15 mouse cellular contexts compared by ENCODE assay signal in genomic region chr8:128681970-128682369, GRCm38 (mm10).
"Had no signal": no experiment of that assay in that cellular context is flagged by ENCODE, and none has a peak within 500 bp of the region (broad histone marks: within the 10 kb centered on the region; RNA-seq: fewer than 3 reads in every experiment).

No protein-coding gene starts in this region.

- H3K9ac ChIP-seq: limb, embryonic 15.5 days; liver, embryonic 12.5 days; liver, embryonic 14.5 days; lung, embryonic 14.5 days; midbrain, embryonic 13.5 days; midbrain, embryonic 15.5 days; neural tube, embryonic 12.5 days; stomach, embryonic 15.5 days had no signal

- H3K9me3 ChIP-seq: limb, embryonic 15.5 days; liver, embryonic 12.5 days; megakaryocyte, embryonic 14.5 days; midbrain, embryonic 13.5 days; midbrain, embryonic 15.5 days; neural tube, embryonic 12.5 days; stomach, embryonic 15.5 days had no signal

- H3K27me3 ChIP-seq: limb, embryonic 15.5 days; liver, embryonic 12.5 days; megakaryocyte, embryonic 14.5 days; midbrain, embryonic 13.5 days; midbrain, embryonic 15.5 days; neural tube, embryonic 12.5 days; stomach, embryonic 15.5 days had no signal

- H3K4me3 ChIP-seq: limb, embryonic 15.5 days; liver, embryonic 12.5 days; megakaryocyte, embryonic 14.5 days; midbrain, embryonic 13.5 days; midbrain, embryonic 15.5 days; neural tube, embryonic 12.5 days; stomach, embryonic 15.5 days had no signal

- DNase-seq: lung, embryonic 14.5 days; right cerebral cortex, postnatal 14 days; thymus, adult 2 months; thymus, postnatal 25 days; thymus, postnatal 4 days had no signal

- ATAC-seq: liver, embryonic 12.5 days; midbrain, embryonic 13.5 days; midbrain, embryonic 15.5 days had no signal

- H3K4me2 ChIP-seq: limb, embryonic 15.5 days; liver, embryonic 12.5 days; lung, embryonic 14.5 days; midbrain, embryonic 13.5 days; midbrain, embryonic 15.5 days; neural tube, embryonic 12.5 days; stomach, embryonic 15.5 days had no signal

- H3K36me3 ChIP-seq: limb, embryonic 15.5 days; liver, embryonic 12.5 days; midbrain, embryonic 13.5 days; midbrain, embryonic 15.5 days; neural tube, embryonic 12.5 days; stomach, embryonic 15.5 days had no signal

- H3K27ac ChIP-seq: limb, embryonic 15.5 days; liver, embryonic 12.5 days; liver, embryonic 14.5 days; macrophage; midbrain, embryonic 13.5 days; midbrain, embryonic 15.5 days; neural tube, embryonic 12.5 days; stomach, embryonic 15.5 days; stomach, postnatal 0 days had no signal
